Mouse (Mus musculus): ENCODE results near the gene Chtop. TPM values are rescaled to one million over a fixed set of nuclear protein-coding genes. Genes with fewer than 3 reads are reported as not detected.

The Chtop gene
- polyA plus RNA-seq, 1 experiment from 2014 or later = 65.8 TPM

DNA sequence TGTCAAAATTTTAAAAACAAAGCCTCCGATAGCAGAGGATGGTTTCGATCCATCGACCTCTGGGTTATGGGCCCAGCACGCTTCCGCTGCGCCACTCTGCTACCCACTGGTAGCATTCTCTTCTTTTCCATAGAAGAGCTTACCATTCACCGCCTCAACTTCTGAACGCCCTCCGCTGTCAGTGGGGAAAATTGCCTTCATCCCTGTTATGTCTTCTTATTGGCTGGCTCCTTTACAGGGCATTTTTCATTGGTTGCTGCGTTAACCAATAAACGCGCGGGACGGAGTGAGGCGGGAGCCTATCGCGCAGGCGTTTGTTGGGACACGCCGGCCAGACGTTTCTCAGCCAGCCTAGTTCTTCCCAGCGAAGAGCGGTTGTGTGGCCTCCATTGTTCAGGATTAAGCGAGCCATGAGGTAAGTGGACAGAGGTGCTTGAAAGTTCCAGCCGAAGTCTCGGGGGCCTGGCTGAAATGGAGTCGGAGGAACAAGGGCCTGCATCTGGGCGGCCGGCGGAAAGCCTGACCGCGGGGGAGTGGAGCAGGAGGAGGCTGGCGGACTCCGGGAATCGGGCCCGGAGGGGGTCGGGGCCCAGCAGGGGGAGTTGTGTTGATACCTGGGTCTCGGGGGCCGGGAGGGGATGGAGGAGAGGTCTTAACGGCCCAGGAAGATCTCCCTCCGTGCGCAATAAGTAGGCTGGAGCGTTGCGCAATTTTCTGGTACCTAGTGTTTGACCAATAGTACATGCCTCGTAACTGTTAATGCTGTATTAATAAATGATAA, 33.3 kb downstream of the Chtop start, which contains the start of gene Ilf2:
Gene Ilf2 (plus strand): TSS at position 296 of the 781 bp plus-strand sequence.
- H3K9ac ChIP-seq = peak within 1 kb of the TSS; percentile 92
- no peaks in the 10 kb centered on the region for H3K27me3 ChIP-seq
- peak; percentile 95 for DNase-seq
- peak; percentile 98 for ATAC-seq (ENCODE audit: low read depth)
- peaks cover 25% of the 10 kb centered on the region for H3K4me1 ChIP-seq (replicated peaks)
- H3K9me3 ChIP-seq (replicated peaks) = no peaks in the 10 kb centered on the region
- H3K36me3 ChIP-seq = peaks cover 33% of the 10 kb centered on the region
- WGBS (ENCODE audit: insufficient replicate concordance) = 0% methylated on average over 45 of the region's 45 CpGs
- H3K27ac ChIP-seq = peak within 1 kb of the TSS; percentile 85
- peak within 1 kb of the TSS; percentile 86 for H3K4me3 ChIP-seq (replicated peaks)
- peak within 1 kb of the TSS; percentile 84 for H3K4me2 ChIP-seq

DNA sequence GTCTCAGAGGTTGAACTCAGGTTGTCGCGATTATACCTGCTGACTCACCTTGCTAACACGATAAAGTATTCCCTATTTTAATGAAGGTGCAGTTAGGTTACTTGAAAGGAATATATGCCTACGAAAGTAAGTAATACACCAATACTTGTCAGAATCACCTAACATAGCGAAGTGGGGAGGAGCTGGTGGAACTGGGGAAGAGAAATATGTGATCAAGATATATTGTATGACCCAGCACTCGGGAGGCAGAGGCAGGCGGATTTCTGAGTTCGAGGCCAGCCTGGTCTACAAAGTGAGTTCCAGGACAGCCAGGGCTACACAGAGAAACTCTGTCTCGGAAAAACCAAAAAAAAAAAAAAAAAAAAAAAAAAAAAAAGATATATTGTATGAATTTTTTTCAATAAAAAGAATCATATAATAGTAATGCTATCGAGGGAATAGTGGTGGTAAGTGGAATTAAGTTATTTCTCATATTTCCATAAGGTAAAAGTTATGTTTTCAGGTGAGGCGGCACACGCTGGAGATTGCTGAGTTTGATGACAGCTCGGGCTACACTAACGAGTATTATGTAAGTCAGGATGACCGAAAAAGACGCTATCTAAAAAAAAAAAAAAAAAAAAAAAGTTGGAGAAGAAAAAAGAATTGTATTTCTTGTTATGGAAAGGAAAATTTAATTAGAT, 34.0 kb downstream of the Chtop start:
- peak overlapping the region; percentile 13; the same call in 1 of the 2 replicates for H3K9ac ChIP-seq
- H3K27me3 ChIP-seq = no peaks in the 10 kb centered on the region
- DNase-seq (no peak), ATAC-seq (ENCODE audit: low read depth) (no peak)
- H3K4me1 ChIP-seq (replicated peaks) = peaks cover 25% of the 10 kb centered on the region
- 32% methylated on average over 16 of the region's 16 CpGs for WGBS (ENCODE audit: insufficient replicate concordance)
- H3K9me3 ChIP-seq (replicated peaks) = no peaks in the 10 kb centered on the region
- peaks cover 26% of the 10 kb centered on the region for H3K36me3 ChIP-seq
- H3K4me3 ChIP-seq (replicated peaks) = peak overlapping the region; percentile 49
- H3K4me2 ChIP-seq = peak overlapping the region; percentile 48
- no peak overlapping the region for H3K27ac ChIP-seq

DNA sequence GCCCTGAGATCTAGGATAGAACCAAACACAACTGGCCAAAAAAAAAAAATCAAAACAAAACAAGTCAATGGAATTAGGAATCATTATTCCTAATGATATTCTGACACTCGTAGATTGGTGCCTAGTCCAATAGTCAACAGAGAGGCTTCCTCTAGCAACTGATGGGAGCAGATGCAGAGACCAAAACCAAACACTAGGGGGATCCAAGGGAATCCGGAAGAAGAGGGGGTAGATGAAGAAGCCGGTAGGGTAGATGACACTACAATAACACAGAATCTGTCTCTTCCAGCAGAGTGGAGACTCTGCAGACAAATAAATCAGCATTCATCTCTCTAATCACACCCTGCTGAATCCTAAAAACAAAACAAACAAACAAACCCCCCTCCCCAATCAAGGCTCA, 37.1 kb downstream of the Chtop start:
- ATAC-seq (ENCODE audit: low read depth) = no peak
- Histone ChIP-seq H3K4me3 (replicated peaks) (no peak overlapping the region), H3K27me3 (peaks cover 18% of the 10 kb centered on the region), H3K4me2 (no peak overlapping the region), H3K4me1 (replicated peaks) (peaks cover 11% of the 10 kb centered on the region), H3K36me3 (no peaks in the 10 kb centered on the region), H3K9ac (no peak overlapping the region), H3K27ac (no peak overlapping the region), H3K9me3 (replicated peaks) (no peaks in the 10 kb centered on the region)
- 18% methylated on average over 3 of the region's 3 CpGs for whole genome bisulfite sequencing (ENCODE audit: insufficient replicate concordance)
- peak; percentile 49 for DNase-seq

DNA sequence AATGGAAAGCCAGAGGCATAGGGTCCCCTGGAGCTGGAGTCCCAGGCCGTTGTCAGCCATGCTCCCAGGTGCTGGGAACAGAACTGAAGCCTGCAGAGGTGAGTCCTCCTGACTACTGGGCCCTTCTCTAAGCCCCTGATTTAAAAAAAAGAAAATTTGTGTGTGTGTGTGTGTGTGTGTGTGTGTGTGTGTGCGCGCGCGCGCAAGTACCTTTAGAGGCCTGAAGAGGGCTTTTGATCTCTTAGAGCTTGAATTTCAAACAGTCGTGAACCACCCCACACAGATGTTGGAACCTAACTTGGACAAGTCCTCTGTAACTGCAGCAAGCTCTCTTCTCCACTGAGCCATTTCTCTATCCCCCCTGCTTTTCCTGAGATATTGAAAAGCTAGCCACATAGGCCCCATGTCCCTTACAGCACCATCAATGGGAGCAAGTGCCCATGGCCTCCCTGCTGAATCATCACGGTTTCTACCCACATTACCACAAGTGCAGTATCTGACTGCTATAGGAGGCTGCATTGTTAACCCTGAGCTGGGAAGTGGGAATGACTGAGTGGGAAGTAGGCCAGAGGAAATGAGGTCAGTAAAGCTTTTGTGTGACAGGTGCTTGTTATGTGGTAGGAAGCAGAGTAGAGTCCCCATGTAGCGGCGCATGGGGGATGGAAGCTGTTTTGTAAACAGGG, 41.5 kb downstream of the Chtop start:
- no peaks in the 10 kb centered on the region for H3K9me3 ChIP-seq (replicated peaks)
- ATAC-seq (ENCODE audit: low read depth) (no peak), DNase-seq (no peak)
- no peak overlapping the region for H3K4me3 ChIP-seq (replicated peaks)
- peaks cover 61% of the 10 kb centered on the region for H3K27me3 ChIP-seq
- WGBS (ENCODE audit: insufficient replicate concordance) = 77% methylated on average over 10 of the region's 10 CpGs
- H3K9ac ChIP-seq = no peak overlapping the region
- no peak overlapping the region for H3K27ac ChIP-seq
- no peak overlapping the region for H3K4me2 ChIP-seq
- H3K4me1 ChIP-seq (replicated peaks) = peaks cover 15% of the 10 kb centered on the region
- no peaks in the 10 kb centered on the region for H3K36me3 ChIP-seq

DNA sequence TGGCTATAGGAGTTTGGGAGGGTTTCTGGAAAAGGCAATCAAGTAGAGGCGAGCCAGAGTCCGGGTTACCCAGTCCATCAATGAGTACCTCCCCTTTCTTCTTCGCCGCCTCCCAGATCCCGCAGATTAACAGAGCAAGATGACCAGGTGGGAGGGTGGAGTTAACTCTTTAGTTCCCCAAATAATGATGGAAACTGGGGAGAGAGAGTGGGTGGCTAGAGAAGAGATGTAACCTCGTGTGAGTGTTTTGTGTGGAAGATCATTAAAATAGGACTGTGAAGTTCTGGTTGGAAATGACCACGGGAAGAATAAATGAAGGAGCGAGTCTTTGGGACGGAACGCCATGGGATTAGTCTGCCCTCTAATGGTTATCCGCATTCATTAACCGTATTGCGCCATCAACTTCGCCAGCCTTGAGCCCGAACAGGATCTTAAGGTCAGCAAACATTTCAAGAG, 43.0 kb downstream of the Chtop start:
- DNase-seq = no peak
- ATAC-seq (ENCODE audit: low read depth) = peak; percentile 24; the same call in 1 of the 2 replicates
- Histone ChIP-seq H3K36me3 (no peaks in the 10 kb centered on the region), H3K27me3 (peaks cover 75% of the 10 kb centered on the region), H3K4me2 (peak overlapping the region; percentile 70), H3K27ac (no peak overlapping the region), H3K9me3 (replicated peaks) (no peaks in the 10 kb centered on the region), H3K9ac (no peak overlapping the region), H3K4me1 (replicated peaks) (peaks cover 15% of the 10 kb centered on the region), H3K4me3 (replicated peaks) (peak overlapping the region; percentile 55)
- under 1% methylated on average over 15 of the region's 15 CpGs for whole genome bisulfite sequencing (ENCODE audit: insufficient replicate concordance)

DNA sequence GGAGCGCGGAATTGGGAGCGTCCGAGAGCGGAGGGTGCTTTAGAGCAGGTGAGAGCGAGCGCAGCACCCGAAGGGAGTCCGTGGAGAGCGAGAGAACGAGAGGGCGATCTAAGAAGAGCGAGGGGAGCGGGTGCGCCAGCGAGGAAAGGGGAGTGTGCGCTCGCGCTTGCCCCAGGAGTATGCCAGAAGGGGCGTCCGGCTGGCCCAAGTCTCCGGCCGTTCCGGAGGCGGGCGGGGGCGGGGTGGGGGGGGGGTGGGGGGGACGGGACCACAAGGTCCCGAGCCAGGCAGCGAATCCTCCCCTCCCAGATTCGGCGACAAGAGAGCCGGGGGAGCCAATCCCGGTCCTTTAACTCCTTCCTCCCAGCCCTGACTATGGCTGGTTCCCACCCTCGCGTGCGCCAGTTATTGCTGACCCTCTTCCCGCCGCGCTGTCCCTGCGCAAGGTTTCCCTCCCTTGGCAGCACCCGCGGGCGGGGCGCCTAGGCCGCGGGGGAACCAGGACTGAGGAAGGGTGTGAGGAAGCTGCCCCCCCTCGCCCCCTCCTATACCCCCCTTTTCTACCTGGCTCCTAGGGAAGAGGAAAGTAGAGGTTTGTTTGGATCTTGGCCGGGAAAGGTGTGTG, 43.5 kb downstream of the Chtop start, which contains the start of gene Npr1:
Gene Npr1 (minus strand): TSS at position 181 of the 625 bp plus-strand sequence.
- WGBS (ENCODE audit: insufficient replicate concordance) = 1% methylated on average over 36 of the region's 49 CpGs
- peaks cover 15% of the 10 kb centered on the region for H3K4me1 ChIP-seq (replicated peaks)
- H3K27ac ChIP-seq = no peak within 1 kb of the TSS
- peak within 1 kb of the TSS; percentile 55 for H3K4me3 ChIP-seq (replicated peaks)
- H3K36me3 ChIP-seq = no peaks in the 10 kb centered on the region
- H3K4me2 ChIP-seq = peak within 1 kb of the TSS; percentile 70
- peak within 1 kb of the TSS; percentile 50 for H3K9ac ChIP-seq
- H3K9me3 ChIP-seq (replicated peaks) = no peaks in the 10 kb centered on the region
- ATAC-seq (ENCODE audit: low read depth) (peak; percentile 35), DNase-seq (no peak)
- H3K27me3 ChIP-seq = peaks cover 81% of the 10 kb centered on the region

DNA sequence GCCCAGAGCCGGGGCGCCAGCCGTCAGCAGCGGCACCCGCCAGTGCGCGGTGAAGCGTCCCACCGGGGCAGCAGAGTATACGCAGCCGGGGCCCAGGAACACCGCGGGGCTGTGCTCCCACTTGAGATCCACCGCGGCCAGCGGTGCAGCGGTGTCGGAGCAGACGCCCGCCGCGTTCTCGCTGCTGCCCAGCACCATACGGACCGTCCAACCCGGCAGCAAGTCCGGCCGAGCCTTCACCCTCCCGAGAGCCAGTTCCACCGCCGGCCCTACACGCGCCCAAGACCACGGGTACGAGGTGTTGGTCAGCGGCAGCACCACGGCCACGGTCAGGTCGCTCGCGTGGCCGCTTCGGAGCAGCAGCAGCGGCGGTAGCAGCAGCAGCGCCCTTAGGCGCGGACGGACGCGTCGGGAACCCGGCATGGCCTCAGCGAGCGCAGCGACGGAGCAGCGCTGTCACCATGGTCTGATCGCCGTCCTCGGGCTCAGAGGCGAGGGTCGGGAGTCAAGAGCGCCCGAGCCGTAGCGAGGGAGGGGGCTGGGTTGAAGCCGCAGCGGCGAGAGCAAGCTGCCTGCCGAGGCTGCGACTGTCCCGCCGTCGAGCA, 44.1 kb downstream of the Chtop start:
- H3K4me1 ChIP-seq (replicated peaks) = peaks cover 15% of the 10 kb centered on the region
- 4% methylated on average over 75 of the region's 75 CpGs for WGBS (ENCODE audit: insufficient replicate concordance)
- no peaks in the 10 kb centered on the region for H3K9me3 ChIP-seq (replicated peaks)
- no peak for DNase-seq
- H3K4me3 ChIP-seq (replicated peaks) = peak overlapping the region; percentile 55
- no peaks in the 10 kb centered on the region for H3K36me3 ChIP-seq
- no peak for ATAC-seq (ENCODE audit: low read depth)
- H3K27ac ChIP-seq = no peak overlapping the region
- H3K9ac ChIP-seq = peak overlapping the region; percentile 50
- H3K27me3 ChIP-seq = peaks cover 86% of the 10 kb centered on the region
- peak overlapping the region; percentile 70 for H3K4me2 ChIP-seq

DNA sequence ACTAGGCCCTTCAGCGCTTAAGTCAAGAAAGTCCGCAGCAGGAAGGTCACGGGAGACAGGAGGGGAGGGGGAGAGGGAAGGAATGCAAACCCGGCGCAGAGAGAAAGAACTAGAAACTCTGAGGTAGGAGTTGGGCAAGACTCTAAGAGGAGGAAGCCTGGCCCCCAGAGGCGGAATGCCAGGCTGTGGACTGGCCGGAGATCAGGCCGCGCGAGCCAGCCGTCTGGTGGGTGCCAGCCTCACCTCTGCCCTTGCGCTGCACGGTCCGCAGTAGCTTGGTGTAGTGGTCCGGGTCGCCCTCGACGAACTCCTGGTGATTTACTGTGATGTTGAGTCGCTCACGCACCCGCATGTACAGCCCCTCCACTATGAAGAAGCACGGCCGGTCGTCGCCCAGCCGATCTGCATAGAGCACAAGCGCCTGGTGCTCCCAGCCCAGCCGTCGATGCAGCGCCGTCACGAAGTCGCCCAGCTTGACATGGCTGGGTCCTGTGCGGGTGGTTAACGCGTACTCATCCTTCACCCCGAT, 44.7 kb downstream of the Chtop start:
- H3K27me3 ChIP-seq = peaks cover 91% of the 10 kb centered on the region
- DNase-seq (no peak), ATAC-seq (ENCODE audit: low read depth) (no peak; the same call in 1 of the 2 replicates)
- H3K4me1 ChIP-seq (replicated peaks) = peaks cover 15% of the 10 kb centered on the region
- H3K9ac ChIP-seq = peak overlapping the region; percentile 50
- H3K36me3 ChIP-seq = no peaks in the 10 kb centered on the region
- H3K4me2 ChIP-seq = peak overlapping the region; percentile 70
- H3K27ac ChIP-seq = no peak overlapping the region
- WGBS (ENCODE audit: insufficient replicate concordance) = 18% methylated on average over 37 of the region's 37 CpGs
- peak overlapping the region; percentile 55 for H3K4me3 ChIP-seq (replicated peaks)
- no peaks in the 10 kb centered on the region for H3K9me3 ChIP-seq (replicated peaks)

DNA sequence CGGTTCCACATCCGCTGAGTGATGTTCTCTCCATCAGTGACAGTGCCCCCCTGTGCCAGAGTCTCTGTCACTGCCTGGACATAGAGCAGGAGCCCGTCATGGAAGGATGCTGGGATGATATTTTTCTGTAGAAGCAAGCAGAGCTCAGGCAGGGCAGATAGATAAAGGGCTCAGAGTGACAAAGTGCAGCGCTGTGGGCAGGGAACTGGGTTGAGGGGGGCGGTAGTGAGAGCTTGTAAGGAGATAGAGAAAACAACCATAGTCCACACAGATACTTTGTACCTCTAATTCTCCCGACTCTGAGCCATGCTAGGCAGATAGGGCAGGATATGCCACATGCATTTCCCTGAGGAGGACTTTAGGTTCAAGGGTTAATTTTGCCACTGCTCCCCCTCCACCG, 46.7 kb downstream of the Chtop start:
- ATAC-seq (ENCODE audit: low read depth) = no peak
- Histone ChIP-seq H3K36me3 (no peaks in the 10 kb centered on the region), H3K27ac (no peak overlapping the region), H3K9me3 (replicated peaks) (no peaks in the 10 kb centered on the region), H3K27me3 (peaks cover 81% of the 10 kb centered on the region), H3K9ac (no peak overlapping the region), H3K4me1 (replicated peaks) (peaks cover 15% of the 10 kb centered on the region), H3K4me2 (no peak overlapping the region), H3K4me3 (replicated peaks) (no peak overlapping the region)
- 29% methylated on average over 7 of the region's 7 CpGs for WGBS (ENCODE audit: insufficient replicate concordance)
- DNase-seq = no peak

DNA sequence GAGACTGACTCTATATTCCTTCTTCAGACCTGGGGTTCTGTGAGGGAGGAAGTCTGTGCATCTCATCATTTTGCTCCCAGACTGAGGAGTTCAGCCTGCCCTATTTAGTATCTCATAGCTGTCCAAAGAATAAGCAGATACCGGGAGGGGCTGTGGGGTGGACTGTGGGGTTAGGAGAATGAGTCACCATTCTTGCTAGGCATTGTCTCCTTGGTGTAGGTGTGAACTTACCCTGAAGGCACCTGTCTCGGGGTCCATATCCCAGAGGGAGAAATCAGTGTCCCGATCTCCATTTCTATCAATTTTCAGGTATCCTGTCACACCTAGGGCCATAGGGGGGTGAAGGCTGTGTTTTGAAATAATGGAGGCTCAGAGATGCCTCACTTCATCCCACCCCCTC, 47.4 kb downstream of the Chtop start:
- Histone ChIP-seq H3K4me3 (replicated peaks) (no peak overlapping the region), H3K27ac (no peak overlapping the region), H3K4me1 (replicated peaks) (peaks cover 15% of the 10 kb centered on the region), H3K9ac (no peak overlapping the region), H3K27me3 (peaks cover 78% of the 10 kb centered on the region), H3K36me3 (no peaks in the 10 kb centered on the region), H3K9me3 (replicated peaks) (no peaks in the 10 kb centered on the region), H3K4me2 (no peak overlapping the region)
- no peak for DNase-seq
- no peak for ATAC-seq (ENCODE audit: low read depth)
- WGBS (ENCODE audit: insufficient replicate concordance) = 69% methylated on average over 3 of the region's 3 CpGs
